Comparison of ENCODE assay signal across 14 mouse cellular contexts in the genomic region with DNA sequence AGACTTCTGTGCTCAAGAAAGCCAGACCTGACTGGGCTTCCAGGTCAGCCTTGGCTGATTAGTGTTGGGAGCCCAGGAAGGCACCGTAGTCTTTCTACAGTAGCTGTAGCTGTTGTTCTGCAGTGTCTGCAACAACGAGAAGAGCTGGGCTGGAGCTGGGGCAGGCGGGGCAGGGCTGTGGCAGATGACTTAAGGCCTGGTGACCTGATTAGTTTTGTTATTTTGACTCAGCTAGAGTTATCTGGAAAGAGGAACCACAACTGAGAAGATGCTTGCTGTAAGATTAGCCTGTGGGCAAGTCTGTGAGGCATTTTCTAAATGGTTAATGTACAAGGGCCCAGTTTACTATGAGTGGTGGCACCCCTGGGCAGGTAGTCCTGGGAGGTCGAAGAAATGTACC.
DNase-seq lines count a peak whose midpoint lies in the region; ATAC-seq and TF ChIP-seq lines count a peak whose summit lies in the region.
"Had no signal": no experiment of that assay in that cellular context is flagged by ENCODE, and none has a peak within 500 bp of the region (broad histone marks: within the 10 kb centered on the region; RNA-seq: fewer than 3 reads in every experiment).

No protein-coding gene starts in this region.

- H3K27ac ChIP-seq in MEL (ENCODE audit: control insufficient read depth, low read depth, low read length), result peak overlapping the region; percentile 59
- no peak overlapping the region for H3K27ac ChIP-seq in forebrain, embryonic 12.5 days
- H3K27ac ChIP-seq: embryonic facial prominence, embryonic 10.5 days; hindbrain, embryonic 12.5 days had no signal

- TF ChIP-seq RAD21 in MEL (IDR thresholded peaks at IDR 0.05; ENCODE audit: low read depth, low read length), result no peak

- H3K4me3 ChIP-seq in lung, adult 2 months (replicated peaks; ENCODE audit: extremely low read depth, low read depth, low read length), result no peak overlapping the region
- no peak overlapping the region for H3K4me3 ChIP-seq in MEL (ENCODE audit: control insufficient read depth in 1 of 2, insufficient read depth in 1 of 2, low read depth in 2 of 2, low read length in 2 of 2)
- H3K4me3 ChIP-seq in forebrain, embryonic 12.5 days (replicated peaks), result no peak overlapping the region
- H3K4me3 ChIP-seq: embryonic facial prominence, embryonic 10.5 days; hindbrain, embryonic 12.5 days had no signal

- H3K4me2 ChIP-seq in forebrain, embryonic 12.5 days, result no peak overlapping the region
- H3K4me2 ChIP-seq: hindbrain, embryonic 12.5 days had no signal

- 78% methylated on average over 4 of the region's 4 CpGs for WGBS in lung, adult 2 months
- WGBS in forebrain, embryonic 12.5 days, result 82% methylated on average over 4 of the region's 4 CpGs

- TF ChIP-seq EP300 in MEL (IDR thresholded peaks at IDR 0.05; ENCODE audit: low read depth in 1 of 2, low read length in 2 of 2), result peak; percentile 90 to 92

- DNase-seq in lung, adult 18-20 months, result peak; percentile 31 to 37
- no peak for DNase-seq in lung, adult 2 months
- DNase-seq in MEL (ENCODE audit: low read depth, low spot score), result peak; percentile 88
- DNase-seq in induced T-regulatory cell, adult 2 months (ENCODE audit: low read depth), result peak; percentile 14
- DNase-seq in gastrocnemius, postnatal 4 days (ENCODE audit: low spot score in 2 of 2), result no peak
- DNase-seq: cerebellum, adult 9-11 months; gastrocnemius, postnatal 14 days; kidney, adult 8-10 months; layer of hippocampus, adult 9-11 months; left cerebral cortex, postnatal 4 days had no signal

- peaks cover 9% of the 10 kb centered on the region; the same call in 1 of the 2 replicates for H3K4me1 ChIP-seq in lung, adult 2 months (ENCODE audit: control insufficient read depth, insufficient read depth, low read length)
- H3K4me1 ChIP-seq in MEL (ENCODE audit: control insufficient read depth in 1 of 2, insufficient read depth in 2 of 2, low read length in 2 of 2), result peaks cover 10 to 30% of the 10 kb centered on the region in 2 experiments
- no peaks in the 10 kb centered on the region for H3K4me1 ChIP-seq in forebrain, embryonic 12.5 days

- peaks cover 0 to 22% of the 10 kb centered on the region in 2 experiments; a peak in 2 of 4 replicates for H3K36me3 ChIP-seq in MEL (ENCODE audit: control insufficient read depth in 1 of 2, insufficient read depth in 2 of 2, low read length in 2 of 2)
- H3K36me3 ChIP-seq in forebrain, embryonic 12.5 days (replicated peaks), result no peaks in the 10 kb centered on the region
- H3K36me3 ChIP-seq: embryonic facial prominence, embryonic 10.5 days; hindbrain, embryonic 12.5 days had no signal

- no peak overlapping the region for H3K9ac ChIP-seq in MEL (ENCODE audit: control insufficient read depth, low read depth, low read length, poor library complexity, severe bottlenecking)
- no peak overlapping the region for H3K9ac ChIP-seq in forebrain, embryonic 12.5 days
- H3K9ac ChIP-seq: hindbrain, embryonic 12.5 days had no signal

- peak; percentile 55 for ATAC-seq in monocyte, adult 5-6 weeks (replicated peaks; ENCODE audit: insufficient number of reproducible peaks, low FRiP score, low TSS enrichment, poor library complexity, severe bottlenecking)
- ATAC-seq in forebrain, embryonic 12.5 days (ENCODE audit: low FRiP score), result no peak

- H3K79me2 ChIP-seq in MEL (ENCODE audit: control insufficient read depth, insufficient read depth, low read length, poor library complexity), result no peaks in the 10 kb centered on the region

- no peaks in the 10 kb centered on the region for H3K27me3 ChIP-seq in MEL (ENCODE audit: control insufficient read depth in 1 of 2, insufficient read depth in 2 of 2, low read length in 2 of 2)
- H3K27me3 ChIP-seq in forebrain, embryonic 12.5 days, result no peaks in the 10 kb centered on the region
- H3K27me3 ChIP-seq: hindbrain, embryonic 12.5 days had no signal

- no peak for TF ChIP-seq CTCF in lung, adult 2 months (IDR thresholded peaks at IDR 0.05; ENCODE audit: insufficient read depth, low read length)
- TF ChIP-seq CTCF in MEL (IDR thresholded peaks at IDR 0.05 in 2 of 3, conservative IDR thresholded peaks at IDR 0.05 in 1 of 3; ENCODE audit: control insufficient read depth in 1 of 3, insufficient read depth in 1 of 3, low read depth in 2 of 3, low read length in 3 of 3, poor library complexity in 1 of 3, severe bottlenecking in 1 of 3), result no peak

- no peaks in the 10 kb centered on the region for H3K9me3 ChIP-seq in MEL (replicated peaks; ENCODE audit: insufficient read depth, low read length)
- no peaks in the 10 kb centered on the region for H3K9me3 ChIP-seq in forebrain, embryonic 12.5 days
- H3K9me3 ChIP-seq: embryonic facial prominence, embryonic 10.5 days; hindbrain, embryonic 12.5 days had no signal

- TF ChIP-seq POLR2A in lung, adult 2 months (IDR thresholded peaks at IDR 0.05; ENCODE audit: borderline replicate concordance, extremely low read depth, low read depth, low read length), result no peak
- TF ChIP-seq POLR2A in MEL (IDR thresholded peaks at IDR 0.05; ENCODE audit: control insufficient read depth in 1 of 2, insufficient read depth in 1 of 2, low read depth in 1 of 2, low read length in 2 of 2, poor library complexity in 1 of 2), result no peak

TF ChIP-seq in MEL, 35 proteins besides CTCF, POLR2A, EP300 and RAD21:
- no peak for TF ChIP-seq UBTF (IDR thresholded peaks at IDR 0.05; ENCODE audit: borderline replicate concordance, insufficient read depth, low read depth, low read length)
- TF ChIP-seq ELF1 (IDR thresholded peaks at IDR 0.05; ENCODE audit: low read depth, low read length), result no peak
- TF ChIP-seq ZNF384 (IDR thresholded peaks at IDR 0.05; ENCODE audit: low read depth, low read length), result no peak
- no peak for TF ChIP-seq GABPA (IDR thresholded peaks at IDR 0.05; ENCODE audit: low read depth, low read length)
- TF ChIP-seq ZC3H11A (IDR thresholded peaks at IDR 0.05; ENCODE audit: low read depth, low read length), result no peak
- peak; percentile 41; the same call in 1 of the 2 replicates for TF ChIP-seq MAFK (IDR thresholded peaks at IDR 0.05; ENCODE audit: borderline replicate concordance, low read depth, low read length)
- no peak for TF ChIP-seq MYB (IDR thresholded peaks at IDR 0.05; ENCODE audit: low read depth, low read length)
- TF ChIP-seq POLR2AphosphoS5 (IDR thresholded peaks at IDR 0.05; ENCODE audit: borderline replicate concordance, low read depth, low read length), result no peak
- TF ChIP-seq NELFE (IDR thresholded peaks at IDR 0.05; ENCODE audit: low read depth, low read length), result no peak
- TF ChIP-seq USF2 (IDR thresholded peaks at IDR 0.05; ENCODE audit: borderline replicate concordance in 1 of 2, insufficient read depth in 1 of 2, low read depth in 1 of 2, low read length in 2 of 2), result no peak
- TF ChIP-seq JUND (IDR thresholded peaks at IDR 0.05; ENCODE audit: low read depth, low read length), result no peak
- TF ChIP-seq ZMIZ1 (IDR thresholded peaks at IDR 0.05; ENCODE audit: low read depth, low read length), result no peak
- TF ChIP-seq TAL1 (IDR thresholded peaks at IDR 0.05; ENCODE audit: low read length), result peak; percentile 76
- TF ChIP-seq RCOR1 (IDR thresholded peaks at IDR 0.05; ENCODE audit: low read depth, low read length), result peak; percentile 83
- TF ChIP-seq SMC3 (IDR thresholded peaks at IDR 0.05; ENCODE audit: low read depth, low read length), result no peak
- no peak for TF ChIP-seq POLR2AphosphoS2 (IDR thresholded peaks at IDR 0.05; ENCODE audit: low read length)
- TF ChIP-seq MYC (IDR thresholded peaks at IDR 0.05; ENCODE audit: low read depth, low read length), result no peak
- TF ChIP-seq ETS1 (IDR thresholded peaks at IDR 0.05; ENCODE audit: low read depth, low read length), result peak; percentile 94
- peak; percentile 46; the same call in 1 of the 2 replicates for TF ChIP-seq MXI1 (IDR thresholded peaks at IDR 0.05; ENCODE audit: low read depth, low read length)
- no peak for TF ChIP-seq CHD2 (IDR thresholded peaks at IDR 0.05; ENCODE audit: low read length)
- peak; percentile 96 for TF ChIP-seq GATA1 (IDR thresholded peaks at IDR 0.05; ENCODE audit: low read depth, low read length)
- no peak for TF ChIP-seq ZKSCAN1 (IDR thresholded peaks at IDR 0.05; ENCODE audit: low read depth, low read length)
- no peak for TF ChIP-seq KAT2A (conservative IDR thresholded peaks at IDR 0.05; ENCODE audit: low read depth, low read length)
- TF ChIP-seq SIN3A (IDR thresholded peaks at IDR 0.05; ENCODE audit: low read length), result peak; percentile 67; the same call in 1 of the 2 replicates
- no peak for TF ChIP-seq HCFC1 (IDR thresholded peaks at IDR 0.05; ENCODE audit: low read depth, low read length)
- TF ChIP-seq TCF12 (IDR thresholded peaks at IDR 0.05; ENCODE audit: low read depth, low read length), result peak; percentile 94
- no peak for TF ChIP-seq CHD1 (IDR thresholded peaks at IDR 0.05; ENCODE audit: low read depth, low read length)
- TF ChIP-seq NRF1 (IDR thresholded peaks at IDR 0.05; ENCODE audit: insufficient read depth, low read depth, low read length, poor library complexity, severe bottlenecking), result no peak
- peak; percentile 48; the same call in 1 of the 2 replicates for TF ChIP-seq BHLHE40 (IDR thresholded peaks at IDR 0.05; ENCODE audit: borderline replicate concordance, low read depth, low read length)
- TF ChIP-seq MEF2A (IDR thresholded peaks at IDR 0.05; ENCODE audit: extremely low read depth, insufficient replicate concordance, low read depth, low read length, poor library complexity, severe bottlenecking), result no peak
- no peak for TF ChIP-seq USF1 (IDR thresholded peaks at IDR 0.05; ENCODE audit: low read depth, low read length)
- no peak for TF ChIP-seq E2F4 (IDR thresholded peaks at IDR 0.05; ENCODE audit: borderline replicate concordance, low read depth, low read length)
- no peak for TF ChIP-seq MAZ (IDR thresholded peaks at IDR 0.05; ENCODE audit: low read depth, low read length)
- TF ChIP-seq MAX (IDR thresholded peaks at IDR 0.05; ENCODE audit: low read length), result no peak
- TF ChIP-seq TBP (IDR thresholded peaks at IDR 0.05; ENCODE audit: low read depth, low read length), result peak; percentile 20; the same call in 1 of the 2 replicates

Comparison
In these comparisons a context has a peak if more than half of its experiments do, and no peak if none do; other contexts are left out.
1. DNase-seq: peak in lung, adult 18-20 months (2 of 2), MEL (single experiment) and induced T-regulatory cell, adult 2 months (single experiment); none in lung, adult 2 months (single experiment) and gastrocnemius, postnatal 4 days (0 of 2).